Mouse (Mus musculus) left cerebral cortex, adult 18-20 months (tissue): Measurements from ENCODE around the gene Anpep. TPM values are rescaled to one million over a fixed set of nuclear protein-coding genes. Genes with fewer than 3 reads are reported as not detected.

Experiments used
- total RNA-seq, 2 experiments: library from RNA; stranded (reverse); gene quantifications; 2 replicates each; pipeline ENCODE4 v1.2.3; 2021

The Anpep gene
- total RNA-seq, 2 experiments from 2014 or later = 5.3 to 5.5 TPM

Other genes with a start within 250 kb of the Anpep start
- gene Rhcg, start 243.4 kb downstream of the Anpep start, total RNA-seq = 1 to 10 TPM; 1.6 to 2.3 TPM
- gene Ticrr, start 200.9 kb downstream of the Anpep start, total RNA-seq = under 1 TPM in 1 of 2 experiments, not detected in 1; 0.12 TPM
- gene Kif7, start 145.3 kb downstream of the Anpep start, total RNA-seq = 1 to 10 TPM; 1.1 to 1.6 TPM
- gene Plin1, start 128.2 kb downstream of the Anpep start, total RNA-seq = not detected
- gene Pex11a, start 117.9 kb downstream of the Anpep start, total RNA-seq = 10 to 100 TPM; 10.9 to 11.9 TPM
- under 1 TPM in 1 of 2 experiments, not detected in 1; 0.21 TPM for gene Wdr93, start 117.9 kb downstream of the Anpep start, total RNA-seq
- under 1 TPM in 1 of 2 experiments, not detected in 1; 0.28 TPM for gene Mesp1, start 67.3 kb downstream of the Anpep start, total RNA-seq
- gene Mesp2, start 50.3 kb downstream of the Anpep start, total RNA-seq = 1 to 10 TPM; 1.6 to 2.0 TPM
- gene Ap3s2, start 59.6 kb upstream of the Anpep start, total RNA-seq = 10 to 100 TPM; 36.3 to 47.4 TPM
- gene Arpin, start 74.3 kb upstream of the Anpep start, total RNA-seq = 10 to 100 TPM; 13.5 TPM
- 10 to 100 TPM; 19.4 to 22.1 TPM for gene Zfp710, start 163.8 kb upstream of the Anpep start, total RNA-seq